Comparison of ENCODE assay signal across 9 mouse cellular contexts in genomic region chr11:41999468-41999881, GRCm38 (mm10). TPM values are rescaled to one million over a fixed set of nuclear protein-coding genes. Genes with fewer than 3 reads are reported as not detected.
DNase-seq lines count a peak whose midpoint lies in the region; ATAC-seq and TF ChIP-seq lines count a peak whose summit lies in the region.
"Had no signal": no experiment of that assay in that cellular context is flagged by ENCODE, and none has a peak within 500 bp of the region (broad histone marks: within the 10 kb centered on the region; RNA-seq: fewer than 3 reads in every experiment).

No protein-coding gene starts in this region.

- no peaks in the 10 kb centered on the region for H3K27me3 ChIP-seq in forebrain, embryonic 13.5 days
- no peaks in the 10 kb centered on the region for H3K27me3 ChIP-seq in neural tube, embryonic 11.5 days (ENCODE audit: control insufficient read depth, insufficient read depth, low read length)
- H3K27me3 ChIP-seq: stomach, embryonic 15.5 days had no signal

- peak; percentile 79 for ATAC-seq in forebrain, embryonic 13.5 days
- ATAC-seq in neural tube, embryonic 11.5 days (ENCODE audit: insufficient read depth, low FRiP score, low TSS enrichment), result peak; percentile 58

- DNase-seq in adrenal gland, adult (ENCODE audit: inconsistent age in 2 of 2, low spot score in 1 of 2), result peak; percentile 40 to 83
- peak; percentile 1 for DNase-seq in c-Kit-positive CD71-positive TER-119-positive erythroid progenitor cells, embryonic 14.5 days (ENCODE audit: low spot score)
- DNase-seq in hindlimb bud, embryonic 11.5 days (ENCODE audit: extremely low spot score, low read depth, low spot score), result peak; percentile 68
- DNase-seq in left cerebral cortex, adult 2 months (ENCODE audit: extremely low spot score in 1 of 2, low spot score in 2 of 2), result peak; percentile 22 to 45
- DNase-seq in neural tube, embryonic 11.5 days (ENCODE audit: low spot score), result peak; percentile 85
- peak; percentile 48 for DNase-seq in yolk sac, embryonic 10.5 days (ENCODE audit: low spot score)

- peaks cover 10% of the 10 kb centered on the region for H3K4me1 ChIP-seq in forebrain, embryonic 13.5 days
- H3K4me1 ChIP-seq in neural tube, embryonic 11.5 days (ENCODE audit: control insufficient read depth, insufficient read depth, low read length), result no peaks in the 10 kb centered on the region
- H3K4me1 ChIP-seq: heart, embryonic 13.5 days; stomach, embryonic 15.5 days had no signal

- WGBS in forebrain, embryonic 13.5 days, result 2% methylated on average over 7 of the region's 7 CpGs
- WGBS in neural tube, embryonic 11.5 days, result under 1% methylated on average over 7 of the region's 7 CpGs

- intact Hi-C loops in left cerebral cortex, adult 2 months (cut with DNase I), result loop anchor here (10.0 kb wide), 2 partner anchors 175 to 425 kb away; no protein-coding TSS in a partner anchor

- no peaks in the 10 kb centered on the region for H3K9me3 ChIP-seq in forebrain, embryonic 13.5 days (replicated peaks)
- no peaks in the 10 kb centered on the region for H3K9me3 ChIP-seq in neural tube, embryonic 11.5 days (ENCODE audit: control insufficient read depth, low read length)
- H3K9me3 ChIP-seq: heart, embryonic 13.5 days; stomach, embryonic 15.5 days had no signal

- H3K9ac ChIP-seq in forebrain, embryonic 13.5 days, result peak overlapping the region; percentile 71
- peak overlapping the region; percentile 52 for H3K9ac ChIP-seq in neural tube, embryonic 11.5 days (ENCODE audit: low read length)
- H3K9ac ChIP-seq: heart, embryonic 13.5 days; stomach, embryonic 15.5 days had no signal

- peak overlapping the region; percentile 47 for H3K4me3 ChIP-seq in forebrain, embryonic 13.5 days
- peak overlapping the region; percentile 73 for H3K4me3 ChIP-seq in left cerebral cortex, adult 2 months
- peak overlapping the region; percentile 34 for H3K4me3 ChIP-seq in neural tube, embryonic 11.5 days (ENCODE audit: low read depth, low read length)
- H3K4me3 ChIP-seq: heart, embryonic 13.5 days; stomach, embryonic 15.5 days had no signal

- TF ChIP-seq CTCF in left cerebral cortex, adult 2 months (IDR thresholded peaks at IDR 0.05), result no peak

- H3K36me3 ChIP-seq in forebrain, embryonic 13.5 days (ENCODE audit: poor library complexity, severe bottlenecking), result no peaks in the 10 kb centered on the region
- H3K36me3 ChIP-seq in neural tube, embryonic 11.5 days (ENCODE audit: control insufficient read depth, insufficient read depth, low read length), result no peaks in the 10 kb centered on the region
- H3K36me3 ChIP-seq: heart, embryonic 13.5 days; stomach, embryonic 15.5 days had no signal

- peak overlapping the region; percentile 93 for H3K27ac ChIP-seq in forebrain, embryonic 13.5 days
- H3K27ac ChIP-seq in left cerebral cortex, adult 2 months, result peak overlapping the region; percentile 98
- H3K27ac ChIP-seq in neural tube, embryonic 11.5 days (ENCODE audit: low read depth, low read length), result no peak overlapping the region
- H3K27ac ChIP-seq: heart, embryonic 13.5 days; stomach, embryonic 15.5 days had no signal

- H3K4me2 ChIP-seq in forebrain, embryonic 13.5 days, result peak overlapping the region; percentile 59
- peak overlapping the region; percentile 39 for H3K4me2 ChIP-seq in neural tube, embryonic 11.5 days (ENCODE audit: low read depth)
- H3K4me2 ChIP-seq: heart, embryonic 13.5 days; stomach, embryonic 15.5 days had no signal

RNA-seq across cellular contexts. Expression of gene Gabrg2, which starts 1.2 kb away (rescaled TPM):
- polyA plus RNA-seq in forebrain, embryonic 13.5 days (2015; fragmentation: Nextera tagmentation; extraction: Ambion mirVana), result 39.4 and 46.1 TPM in 2 replicates
- 100 to 1,000 TPM; 190 to 205 TPM for total RNA-seq in left cerebral cortex, adult 2 months (2021)
- polyA plus RNA-seq in neural tube, embryonic 11.5 days (2014; fragmentation: Nextera tagmentation; extraction: Ambion mirVana), result 16.9 and 18.0 TPM in 2 replicates

Comparison
In these comparisons a context has a peak if more than half of its experiments do, and no peak if none do; other contexts are left out.
1. DNase-seq: peak in every context shown above with its lines; median percentile 85 in neural tube, embryonic 11.5 days; 68 in hindlimb bud, embryonic 11.5 days; 62 in adrenal gland, adult; 48 in yolk sac, embryonic 10.5 days; 34 in left cerebral cortex, adult 2 months; 1 in c-Kit-positive CD71-positive TER-119-positive erythroid progenitor cells, embryonic 14.5 days.